Mouse (Mus musculus) intestine, postnatal 0 days (tissue): ENCODE measurements around the gene Pole4. TPM values are rescaled to one million over a fixed set of nuclear protein-coding genes. Genes with fewer than 3 reads are reported as not detected.

Experiments
- ATAC-seq: fragments of 200-750 bp; cut with Nextera tagmentation; 2 replicates; pipeline ENCODE4 v1.8.0; 2017; ENCODE audit warnings: mild to moderate bottlenecking, moderate TSS enrichment, moderate library complexity
- H3K27ac ChIP-seq: fragments of 300-500 bp; sonication (generic); 2 replicates; pipeline ENCODE4 v1.5.1; 2014; ENCODE audit warnings: mild to moderate bottlenecking, low read depth, low read length, moderate library complexity
- H3K27me3 ChIP-seq: fragments of 300-500 bp; sonication (generic); replicated peaks from 2 replicates; pipeline ENCODE4 v1.6.1; 2014; ENCODE audit warnings: low read length, mixed read lengths; ENCODE audit not compliant: control insufficient read depth, insufficient read depth
- H3K36me3 ChIP-seq: fragments of 300-500 bp; sonication (generic); 2 replicates; pipeline ENCODE4 v1.6.1; 2014; ENCODE audit warnings: mild to moderate bottlenecking, moderate library complexity; ENCODE audit not compliant: control insufficient read depth, insufficient read depth
- H3K4me1 ChIP-seq: fragments of 300-500 bp; sonication (generic); replicated peaks from 2 replicates; pipeline ENCODE4 v1.6.1; 2014; ENCODE audit warnings: antibody characterized with exemption, low read length, mixed read lengths; ENCODE audit not compliant: control insufficient read depth, insufficient read depth
- H3K4me2 ChIP-seq: fragments of 300-500 bp; sonication (generic); replicated peaks from 2 replicates; pipeline ENCODE4 v1.6.1; 2014; ENCODE audit warnings: low read depth, mild to moderate bottlenecking, moderate library complexity
- H3K4me3 ChIP-seq: fragments of 300-500 bp; sonication (generic); 2 replicates; pipeline ENCODE4 v1.5.1; 2014; ENCODE audit warnings: low read depth, low read length
- H3K9ac ChIP-seq: fragments of 300-500 bp; sonication (generic); 2 replicates; pipeline ENCODE4 v1.6.1; 2014; ENCODE audit warnings: mild to moderate bottlenecking, low read depth, low read length
- H3K9me3 ChIP-seq: fragments of 300-500 bp; sonication (generic); 2 replicates; pipeline ENCODE4 v1.6.1; 2016; ENCODE audit warnings: mixed run types; ENCODE audit not compliant: control insufficient read depth
- CTCF ChIP-seq: sonication (generic); IDR thresholded peaks from 2 replicates; pipeline ENCODE4 v1.5.1; 2016; ENCODE audit warnings: low read depth, mild to moderate bottlenecking, control low read depth, antibody characterized with exemption, moderate library complexity
- WGBS: fragments of 180-500 bp; shearing (Covaris S2); extraction: QIAGEN DNeasy Blood & Tissue Kit; methylation state at CpG from one replicate; pipeline ENCODE4 v1.1.7; 2014; 5-methylcytosine and 5-hydroxymethylcytosine counted together
- polyA plus RNA-seq: library from polyadenylated mRNA; unstranded; fragments of >200 nt; fragmentation: Nextera tagmentation; extraction: Ambion mirVana; gene quantifications from 2 replicates; pipeline ENCODE4 v1.2.1, GENCODE M21; 2015

The Pole4 gene
- polyA plus RNA-seq, 1 experiment from 2014 or later = 73.1 TPM

DNA sequence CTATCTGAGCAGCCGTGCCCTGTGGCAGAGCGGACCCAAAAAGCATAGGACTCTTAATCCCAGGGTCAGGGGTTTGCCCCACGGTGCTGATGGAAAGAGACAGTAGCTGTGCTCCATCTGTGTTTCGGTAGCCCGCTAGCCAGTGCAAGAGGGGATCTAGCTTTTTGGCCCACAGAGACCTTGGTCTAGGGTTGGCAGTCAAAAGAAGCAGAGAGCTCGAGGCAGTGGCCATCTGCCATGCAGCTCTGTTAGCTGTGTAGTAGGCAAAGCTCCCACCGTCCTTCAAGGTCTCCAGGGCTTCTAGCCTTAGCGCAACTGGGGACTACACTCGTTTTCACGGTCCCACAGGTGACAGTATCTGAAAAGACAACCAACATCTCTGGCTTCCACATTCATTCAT, 2.1 kb upstream of the Pole4 start:
- Histone ChIP-seq H3K36me3 (no peaks in the 10 kb centered on the region), H3K4me1 (no peaks in the 10 kb centered on the region), H3K4me2 (no peak overlapping the region), H3K4me3 (no peak overlapping the region), H3K9me3 (no peaks in the 10 kb centered on the region), H3K27me3 (no peaks in the 10 kb centered on the region), H3K27ac (no peak overlapping the region), H3K9ac (no peak overlapping the region)
- no peak for ATAC-seq
- no peak for TF ChIP-seq CTCF
- 91% methylated on average over 10 of the region's 10 CpGs for WGBS

DNA sequence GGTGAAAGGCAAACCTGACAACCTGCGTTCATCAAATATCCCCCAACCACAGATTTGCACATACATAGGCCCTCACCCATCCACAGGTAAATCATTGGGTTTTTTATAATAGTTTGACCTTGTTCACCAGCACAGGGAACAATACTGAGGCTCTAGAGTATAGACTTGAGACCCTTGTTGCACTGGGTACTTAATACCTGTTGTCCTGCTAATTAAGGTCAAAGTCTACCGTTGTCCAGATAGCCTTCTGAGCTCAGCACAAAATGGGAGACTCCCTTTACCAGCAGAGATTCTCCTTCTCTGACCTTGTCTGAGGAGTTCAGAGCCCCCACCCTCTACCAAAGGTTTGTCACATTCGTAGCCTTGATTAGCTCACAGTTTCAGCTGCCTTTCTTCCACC, 1.5 kb downstream of the Pole4 start:
- no peak for TF ChIP-seq CTCF
- 80% methylated on average over 3 of the region's 3 CpGs for WGBS
- no peaks in the 10 kb centered on the region for H3K27me3 ChIP-seq

DNA sequence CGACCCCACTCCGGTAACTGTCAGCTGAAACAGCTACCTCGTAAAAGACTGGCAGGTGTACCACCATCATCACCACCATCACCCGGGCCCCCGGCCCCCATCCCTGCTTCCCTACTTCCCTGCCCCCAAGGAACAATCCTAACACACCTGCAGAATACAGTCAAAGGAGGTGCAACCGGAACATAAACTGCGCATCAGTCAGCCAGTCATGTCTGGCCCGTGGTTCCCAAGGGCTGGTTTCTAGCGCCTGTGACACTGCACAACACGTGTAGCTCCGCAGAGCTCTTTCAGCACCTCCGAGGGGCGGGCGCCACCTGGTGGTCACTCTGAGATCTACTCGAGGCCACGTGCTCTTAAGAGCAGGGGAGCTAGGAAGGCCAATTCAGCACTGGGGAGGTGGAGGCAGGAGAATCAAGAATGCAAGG, 2.6 kb downstream of the Pole4 start:
- peak; percentile 63; the same call in 1 of the 2 replicates for ATAC-seq
- no peaks in the 10 kb centered on the region for H3K36me3 ChIP-seq
- no peak overlapping the region for H3K4me2 ChIP-seq
- no peak overlapping the region for H3K9ac ChIP-seq
- H3K4me3 ChIP-seq = no peak overlapping the region
- no peaks in the 10 kb centered on the region for H3K27me3 ChIP-seq
- H3K4me1 ChIP-seq = no peaks in the 10 kb centered on the region
- no peaks in the 10 kb centered on the region for H3K9me3 ChIP-seq
- H3K27ac ChIP-seq = no peak overlapping the region
- 33% methylated on average over 16 of the region's 16 CpGs for WGBS
- peak; percentile 99 for TF ChIP-seq CTCF

More for the DNA sequence above, 1.5 kb downstream of the Pole4 start:
- Histone ChIP-seq H3K9ac (no peak overlapping the region), H3K4me3 (no peak overlapping the region), H3K36me3 (no peaks in the 10 kb centered on the region), H3K4me1 (no peaks in the 10 kb centered on the region), H3K27ac (no peak overlapping the region), H3K9me3 (no peaks in the 10 kb centered on the region), H3K4me2 (no peak overlapping the region)
- no peak for ATAC-seq

DNA sequence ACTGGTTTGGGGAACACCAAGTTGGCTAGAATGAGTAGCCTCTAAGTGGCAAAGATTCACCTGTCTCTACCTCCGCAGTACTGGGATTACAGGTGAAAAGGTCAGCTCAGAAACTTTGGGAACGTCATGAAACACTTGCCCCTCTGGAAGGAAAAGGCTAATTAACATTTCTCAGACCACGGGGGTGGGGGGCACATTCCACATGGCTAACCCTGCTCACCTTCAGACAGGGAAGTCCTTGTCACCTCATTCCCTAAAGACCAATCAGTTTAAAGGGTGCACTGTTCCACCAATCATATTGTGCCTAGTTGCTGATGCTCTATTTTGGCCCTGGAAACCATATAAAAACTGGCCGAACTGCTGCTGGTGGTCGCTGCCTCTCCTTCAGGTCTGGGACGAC, 3.9 kb downstream of the Pole4 start:
- H3K9ac ChIP-seq = no peak overlapping the region
- no peaks in the 10 kb centered on the region for H3K36me3 ChIP-seq
- H3K27ac ChIP-seq = no peak overlapping the region
- H3K9me3 ChIP-seq = no peaks in the 10 kb centered on the region
- no peak overlapping the region for H3K4me3 ChIP-seq
- TF ChIP-seq CTCF = no peak
- H3K4me1 ChIP-seq = no peaks in the 10 kb centered on the region
- no peaks in the 10 kb centered on the region for H3K27me3 ChIP-seq
- 73% methylated on average over 6 of the region's 6 CpGs for whole genome bisulfite sequencing
- H3K4me2 ChIP-seq = no peak overlapping the region
- no peak for ATAC-seq

DNA sequence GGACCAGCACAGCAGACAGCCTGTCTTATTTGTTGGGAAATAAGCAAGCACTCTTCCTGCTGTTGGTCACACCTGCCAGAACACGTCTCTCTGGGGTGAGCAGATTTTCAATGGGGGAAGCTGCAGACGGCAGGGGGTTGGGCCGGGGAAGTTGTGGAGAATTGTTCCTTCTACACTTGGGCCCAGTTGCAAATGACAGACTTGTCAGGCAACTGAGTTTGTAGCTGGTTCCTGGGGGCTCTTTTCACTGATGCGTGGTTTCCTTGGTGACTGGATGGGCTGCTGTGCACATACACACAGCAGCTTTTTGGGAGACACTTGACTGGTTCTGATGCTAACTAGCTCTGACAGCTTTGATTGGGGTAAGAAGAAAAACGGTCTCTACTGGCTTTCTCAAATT, 5.3 kb downstream of the Pole4 start:
- ATAC-seq = no peak
- Histone ChIP-seq H3K4me3 (no peak overlapping the region), H3K27ac (no peak overlapping the region), H3K36me3 (no peaks in the 10 kb centered on the region), H3K4me1 (no peaks in the 10 kb centered on the region), H3K9me3 (no peaks in the 10 kb centered on the region), H3K4me2 (no peak overlapping the region), H3K9ac (no peak overlapping the region), H3K27me3 (no peaks in the 10 kb centered on the region)
- WGBS = 49% methylated on average over 5 of the region's 5 CpGs
- TF ChIP-seq CTCF = no peak

DNA sequence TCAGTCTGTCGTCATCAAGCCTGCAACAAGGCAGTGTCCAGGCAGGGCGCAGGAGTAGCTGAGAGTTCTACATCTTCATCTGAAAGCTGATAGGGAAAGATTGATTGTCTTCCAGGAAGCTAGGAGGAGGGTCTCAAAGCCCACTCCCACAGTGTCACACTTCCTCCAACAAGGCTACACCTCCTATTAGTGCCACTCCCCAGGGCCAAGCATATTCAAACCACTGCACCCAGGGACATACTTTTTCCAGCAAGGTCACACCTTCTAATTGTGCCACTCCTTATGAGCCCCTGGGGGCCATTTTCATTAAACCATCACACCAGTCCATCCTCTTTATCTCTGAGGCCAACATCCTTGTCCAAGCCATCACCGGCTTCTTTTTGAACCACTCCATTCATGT, 8.4 kb downstream of the Pole4 start:
- no peaks in the 10 kb centered on the region for H3K9me3 ChIP-seq
- ATAC-seq = no peak
- H3K9ac ChIP-seq = no peak overlapping the region
- 92% methylated on average over 3 of the region's 3 CpGs for WGBS
- H3K4me1 ChIP-seq = no peaks in the 10 kb centered on the region
- H3K27ac ChIP-seq = no peak overlapping the region
- H3K4me2 ChIP-seq = no peak overlapping the region
- H3K4me3 ChIP-seq = no peak overlapping the region
- TF ChIP-seq CTCF = no peak
- no peaks in the 10 kb centered on the region for H3K36me3 ChIP-seq
- no peaks in the 10 kb centered on the region for H3K27me3 ChIP-seq

DNA sequence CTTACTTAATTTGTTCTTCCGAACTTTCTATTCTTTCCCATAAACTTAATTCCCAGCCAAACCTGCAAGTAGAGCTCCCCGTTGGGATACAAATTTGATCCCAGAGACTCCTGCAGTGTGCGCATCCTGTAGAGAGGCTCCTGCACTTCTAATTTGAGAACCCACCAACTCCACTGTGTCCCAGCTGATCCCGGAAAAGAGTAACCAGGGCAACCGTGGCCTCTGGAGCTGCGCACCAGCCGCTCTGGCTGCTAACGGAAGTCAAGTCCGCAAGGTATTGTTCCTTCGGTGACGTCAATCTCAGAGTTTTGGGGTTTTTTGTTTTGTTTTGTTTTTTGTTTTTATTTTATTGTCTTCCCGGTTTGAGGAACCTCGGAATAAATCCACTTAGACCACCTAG, 10.5 kb downstream of the Pole4 start:
- no peak for ATAC-seq

More for the DNA sequence above, 10.5 kb downstream of the Pole4 start:
- H3K4me2 ChIP-seq = no peak overlapping the region; the same call in 1 of the 2 replicates
- no peak for TF ChIP-seq CTCF
- H3K36me3 ChIP-seq = no peaks in the 10 kb centered on the region
- no peak overlapping the region for H3K4me3 ChIP-seq
- H3K9ac ChIP-seq = no peak overlapping the region
- WGBS = 51% methylated on average over 13 of the region's 13 CpGs
- H3K27me3 ChIP-seq = no peaks in the 10 kb centered on the region
- no peak overlapping the region for H3K27ac ChIP-seq
- no peaks in the 10 kb centered on the region for H3K9me3 ChIP-seq
- no peaks in the 10 kb centered on the region for H3K4me1 ChIP-seq
